Mouse (Mus musculus): ENCODE measurements around the gene Limch1.

The Limch1 gene

DNA sequence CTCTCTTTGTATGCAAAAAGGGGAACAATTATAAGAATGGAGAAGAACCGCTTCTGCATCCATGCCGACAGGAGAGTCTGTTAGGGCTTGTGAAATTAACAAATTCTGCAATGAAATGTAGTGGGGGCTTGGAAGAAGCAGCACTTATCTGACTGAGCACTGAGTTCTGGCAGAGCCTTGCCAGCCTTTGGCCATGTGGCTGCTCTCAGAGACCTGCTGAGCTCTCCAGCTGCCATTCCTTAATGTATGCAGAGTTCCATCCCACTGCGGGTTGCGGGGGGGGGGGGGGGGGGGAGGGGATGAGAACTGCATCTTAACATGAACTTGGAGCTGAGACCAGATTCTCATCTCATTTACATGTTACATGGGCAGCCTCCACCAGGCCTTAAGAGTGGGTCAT is 314.9 kb downstream of the Limch1 start:
- DNase-seq (ENCODE audit: low spot score), result no peak

DNA sequence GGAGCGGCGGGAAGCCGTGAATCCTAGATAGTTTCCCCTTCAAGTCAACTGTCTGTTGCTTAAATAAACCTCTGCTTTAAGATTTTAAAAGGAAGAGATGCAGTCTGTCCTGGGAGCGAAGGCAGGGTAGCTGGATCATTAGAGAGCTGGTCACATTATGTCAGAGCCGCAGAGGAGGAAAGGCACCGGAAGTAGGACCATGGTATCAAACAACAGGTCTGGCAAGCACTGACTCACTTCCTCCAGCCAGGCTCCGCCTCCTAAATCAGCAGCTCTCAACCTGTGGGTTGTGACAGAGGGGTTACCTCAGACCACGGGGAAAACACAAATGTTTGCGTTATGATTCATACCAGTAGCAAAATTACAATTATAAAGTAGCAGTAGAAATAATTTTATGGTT is 318.0 kb downstream of the Limch1 start:
- DNase-seq (ENCODE audit: low spot score), result no peak

DNA sequence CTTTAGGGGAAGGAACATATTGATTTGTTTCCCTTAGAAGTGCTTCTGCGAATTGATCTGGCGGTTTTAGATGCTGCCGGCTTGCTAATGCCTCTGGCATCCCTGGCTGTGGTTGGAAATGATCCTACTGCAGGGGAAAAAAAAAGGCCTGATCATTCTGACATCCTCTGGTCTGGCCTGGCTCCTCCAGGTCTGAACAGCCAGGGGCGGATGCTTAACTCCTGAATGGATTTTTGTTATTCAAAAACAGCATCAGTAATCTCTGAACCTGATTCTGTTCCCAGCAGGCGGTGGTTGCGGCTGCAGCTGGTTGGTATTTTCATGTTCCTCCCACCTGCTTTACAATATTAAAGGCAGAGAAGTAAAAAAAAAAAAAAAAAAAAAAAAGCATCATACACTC is 337.5 kb downstream of the Limch1 start:
- no peak for DNase-seq (ENCODE audit: low spot score)

DNA sequence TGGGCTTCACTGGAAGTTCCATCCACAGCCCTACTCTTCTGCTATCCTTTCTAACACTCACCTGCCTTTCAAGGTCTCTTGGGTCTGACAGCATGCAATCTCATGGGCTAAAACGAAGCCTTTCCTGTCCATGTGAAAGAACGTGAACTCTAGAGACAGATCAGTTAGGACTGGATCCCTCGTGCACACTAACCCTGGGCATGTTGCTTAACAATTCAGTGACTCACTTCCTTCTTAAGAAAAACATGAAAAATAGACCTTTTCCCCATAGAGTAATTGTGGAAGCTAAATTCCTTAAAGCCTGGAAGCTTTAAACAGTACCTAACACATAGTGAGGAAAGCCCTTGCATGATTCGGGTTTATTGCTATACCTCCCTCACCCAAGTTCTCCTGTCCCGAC is 345.2 kb downstream of the Limch1 start:
- no peak for DNase-seq (ENCODE audit: low spot score)

DNA sequence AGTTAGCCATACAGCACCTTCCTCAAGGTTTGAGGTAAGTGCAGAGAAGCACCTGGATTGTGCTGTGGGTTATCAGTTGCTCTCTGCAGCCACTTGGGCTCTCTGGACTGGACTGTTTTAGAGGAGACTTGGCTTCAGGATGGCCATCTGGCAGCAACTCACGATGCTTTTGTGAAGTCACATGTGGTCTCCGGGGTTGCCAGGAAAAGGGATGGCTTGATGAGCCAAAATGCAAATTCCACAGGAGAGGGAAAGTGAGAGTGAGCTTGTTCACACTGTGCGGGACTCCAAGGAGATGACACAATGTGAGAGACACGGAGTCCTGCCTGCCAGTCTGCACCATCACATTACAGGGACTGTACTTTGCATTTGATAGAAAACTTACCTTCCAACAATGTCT is 346.1 kb downstream of the Limch1 start:
- DNase-seq (ENCODE audit: low spot score), result no peak

DNA sequence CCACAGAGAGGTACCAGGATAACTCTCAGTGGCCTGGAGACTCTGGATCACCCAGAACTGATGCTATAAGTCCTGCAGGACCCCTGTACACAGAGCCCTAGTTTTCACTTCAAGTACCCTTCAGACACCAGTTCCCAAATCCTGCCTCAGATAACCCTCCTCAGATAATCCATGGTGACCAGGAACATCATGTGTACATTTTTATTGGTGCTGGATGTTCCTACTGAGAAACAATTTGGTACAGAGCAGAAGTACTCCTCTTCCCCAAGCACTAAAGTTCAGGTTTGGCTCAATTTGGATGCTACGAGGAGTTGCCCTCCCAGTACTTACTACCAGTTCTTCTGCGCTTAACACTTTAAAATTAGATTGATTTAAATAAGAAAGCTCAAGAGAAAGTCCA is 348.4 kb downstream of the Limch1 start:
- DNase-seq (ENCODE audit: low spot score), result no peak

DNA sequence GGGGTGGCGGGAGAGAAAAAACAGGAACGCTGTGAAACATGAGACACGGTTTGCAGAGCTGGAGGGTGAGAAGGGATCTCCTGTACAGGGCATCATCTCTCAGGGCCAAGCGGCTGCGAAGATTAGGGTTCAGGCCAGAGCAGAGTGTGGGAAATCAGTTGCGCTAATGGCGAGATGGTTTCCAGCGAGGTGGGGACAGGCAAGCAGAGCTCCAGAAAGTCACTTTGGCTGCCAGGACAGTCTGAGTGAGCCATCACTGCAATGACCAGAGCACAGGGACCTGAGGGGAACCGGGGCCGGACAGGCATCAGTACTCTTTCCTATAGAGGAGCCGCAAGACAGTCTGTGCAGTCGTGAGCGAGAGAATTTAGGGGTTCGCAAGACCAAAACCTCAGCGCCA is 349.5 kb downstream of the Limch1 start:
- peak; percentile 6 for DNase-seq (ENCODE audit: low spot score)

DNA sequence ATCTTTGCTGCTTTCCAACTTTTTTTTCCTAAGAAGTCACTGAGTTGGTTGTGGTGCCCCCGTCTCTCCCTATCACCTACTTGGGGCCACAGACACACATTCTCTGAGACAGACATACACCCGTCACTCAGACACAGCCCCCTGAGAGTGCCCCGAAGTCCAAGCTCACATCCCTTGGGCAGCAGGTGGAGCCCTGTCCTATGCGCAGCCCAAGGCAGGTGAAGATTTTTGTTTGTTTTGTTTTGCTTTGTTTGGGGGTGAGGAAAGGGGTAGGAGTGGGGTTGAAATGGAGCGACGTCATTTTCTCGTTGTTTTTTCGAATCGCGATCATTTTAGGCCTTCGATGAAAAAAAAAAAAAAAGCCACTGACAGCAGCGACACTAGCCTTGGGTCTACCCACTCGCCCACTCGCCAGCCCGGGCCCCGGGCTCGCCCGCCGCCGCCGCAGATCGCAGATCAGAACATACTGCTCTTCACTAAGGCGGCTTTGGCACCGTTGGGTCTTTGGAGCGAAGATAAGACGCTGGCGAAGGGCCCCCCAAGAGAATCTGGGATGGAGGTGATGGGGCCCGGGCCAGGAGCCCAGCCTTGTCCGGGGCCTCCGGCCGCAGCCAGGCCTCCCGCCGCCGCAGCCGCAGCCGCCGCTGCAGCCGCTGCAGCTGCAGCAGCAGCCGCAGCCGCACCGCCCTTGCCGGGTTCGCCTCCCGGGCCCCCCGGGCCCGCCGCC is 350.2 kb downstream of the Limch1 start:
- DNase-seq (ENCODE audit: low spot score), result peak; percentile 14

DNA sequence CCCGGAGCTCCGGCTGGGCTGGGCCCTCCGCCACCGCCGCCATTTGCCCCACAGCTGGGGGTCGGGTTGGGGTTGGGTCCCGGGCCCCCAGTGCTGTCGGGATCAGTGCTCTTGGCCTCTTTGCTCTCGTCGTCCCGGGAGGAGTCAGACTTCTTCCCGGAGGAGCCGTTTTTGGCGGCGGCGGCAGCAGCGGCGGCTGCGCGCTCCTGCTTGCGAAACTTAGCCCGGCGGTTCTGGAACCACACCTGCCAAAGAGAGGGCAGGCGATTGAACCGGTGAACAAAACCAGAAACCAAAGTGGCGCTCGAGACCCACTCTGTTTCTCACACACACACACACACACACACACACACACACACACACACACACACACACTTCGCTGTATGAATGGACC is 350.7 kb downstream of the Limch1 start:
- DNase-seq (ENCODE audit: low spot score), result peak; percentile 22

DNA sequence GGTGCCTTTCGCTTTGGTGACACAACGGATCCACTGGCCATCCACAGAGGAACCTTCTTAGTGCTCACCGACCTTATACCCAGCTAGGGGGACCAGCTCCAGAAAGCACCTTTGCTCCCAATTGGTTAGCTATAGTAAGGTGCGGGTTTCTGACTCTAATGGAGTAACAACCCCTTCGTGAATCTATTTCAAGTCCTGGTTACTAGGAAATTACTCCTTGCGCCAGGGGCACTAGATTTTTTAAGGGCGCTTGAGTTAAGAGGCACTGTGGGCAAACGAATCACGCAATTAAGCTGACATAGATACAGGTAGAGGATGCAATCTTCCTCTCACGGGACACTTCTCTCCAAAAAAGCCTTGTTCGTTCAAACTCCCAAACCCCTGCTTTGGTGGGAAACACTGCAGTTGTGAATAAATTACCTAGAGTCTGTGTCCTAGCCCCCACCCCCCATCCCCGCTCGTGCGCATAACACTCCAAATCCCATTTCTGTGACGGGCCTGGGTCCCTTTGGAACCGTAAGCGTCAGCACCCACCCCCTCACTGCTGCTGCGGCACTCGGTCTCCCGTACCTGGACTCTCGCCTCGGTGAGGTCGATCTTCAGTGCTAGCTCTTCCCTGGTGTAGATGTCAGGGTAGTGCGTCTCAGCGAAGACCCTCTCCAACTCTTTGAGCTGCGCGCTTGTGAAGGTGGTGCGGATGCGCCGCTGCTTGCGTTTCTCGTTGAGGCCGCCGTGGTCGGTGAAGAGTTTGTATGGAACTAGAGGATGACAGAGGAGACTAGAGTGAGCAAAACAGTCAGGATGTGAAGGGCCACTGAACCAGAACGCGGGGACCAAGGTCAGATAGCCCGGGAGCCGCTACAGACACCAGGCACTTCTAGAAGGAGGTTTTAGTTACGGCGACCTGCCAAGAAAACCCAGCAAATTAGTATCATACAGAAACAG is 351.8 kb downstream of the Limch1 start:
- peak; percentile 15 for DNase-seq (ENCODE audit: low spot score)

DNA sequence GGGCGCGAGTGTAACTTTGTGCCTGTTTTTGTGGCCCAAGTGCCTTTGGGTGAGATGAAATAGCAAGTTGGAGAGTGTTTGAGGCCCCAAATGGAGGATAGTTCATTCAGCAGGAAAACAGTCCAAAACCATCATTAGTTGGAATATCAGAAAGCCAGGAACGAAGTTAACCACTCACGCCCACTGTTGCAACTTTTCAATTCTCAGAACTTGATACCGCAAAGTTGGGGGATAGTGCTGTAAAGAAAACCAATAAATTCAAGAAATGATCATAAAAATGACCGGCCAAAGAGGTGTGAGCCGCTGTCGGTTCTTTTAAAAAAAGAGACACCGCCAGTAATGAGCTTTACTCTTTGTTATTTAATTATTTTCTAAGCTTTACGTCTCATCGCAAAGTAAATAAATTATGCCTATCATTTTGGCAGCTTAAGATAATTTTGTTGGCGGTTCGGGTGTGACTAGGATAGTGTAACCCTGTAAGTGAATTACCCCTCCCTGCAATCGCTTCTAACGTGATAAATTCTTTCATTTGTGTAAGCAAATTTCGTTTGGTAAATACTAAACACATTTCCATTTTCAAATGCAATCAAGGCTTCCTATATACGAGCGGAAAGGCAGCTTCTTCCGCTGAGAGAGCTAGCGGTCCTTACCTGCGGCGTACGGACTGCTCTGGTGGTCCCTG is 352.6 kb downstream of the Limch1 start:
- no peak for DNase-seq (ENCODE audit: low spot score)

DNA sequence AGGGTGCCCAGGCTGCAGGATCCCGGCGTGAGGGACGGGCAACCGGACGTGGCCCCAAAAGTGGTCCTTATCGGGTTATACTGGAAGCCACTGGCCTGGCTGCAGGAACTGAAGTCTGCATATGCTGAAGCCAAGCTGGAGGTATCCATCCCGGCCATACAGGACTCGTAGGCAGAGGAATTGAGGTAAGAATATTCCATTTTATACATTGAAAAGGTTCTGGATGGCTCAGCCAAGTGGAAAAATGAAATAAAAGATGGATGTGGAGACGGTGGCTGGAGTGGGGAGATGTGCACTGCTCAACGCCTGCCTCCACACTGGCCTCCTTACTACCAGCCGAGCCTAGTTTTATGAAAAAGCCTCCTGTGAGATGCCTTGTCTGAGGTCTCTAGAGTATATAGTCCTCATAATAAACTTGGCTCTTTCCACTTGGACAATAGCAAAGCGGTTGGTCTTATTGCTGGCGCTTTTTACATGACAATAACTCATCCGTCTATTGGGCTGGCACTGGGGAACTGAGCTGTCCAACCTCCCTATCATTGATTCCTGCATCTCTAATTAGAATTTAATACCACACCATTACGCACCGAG is 353.2 kb downstream of the Limch1 start, which contains the start of gene Phox2b:
Gene Phox2b (minus strand): TSS at position 569 of the 591 bp plus-strand sequence.
- DNase-seq (ENCODE audit: low spot score), result no peak

DNA sequence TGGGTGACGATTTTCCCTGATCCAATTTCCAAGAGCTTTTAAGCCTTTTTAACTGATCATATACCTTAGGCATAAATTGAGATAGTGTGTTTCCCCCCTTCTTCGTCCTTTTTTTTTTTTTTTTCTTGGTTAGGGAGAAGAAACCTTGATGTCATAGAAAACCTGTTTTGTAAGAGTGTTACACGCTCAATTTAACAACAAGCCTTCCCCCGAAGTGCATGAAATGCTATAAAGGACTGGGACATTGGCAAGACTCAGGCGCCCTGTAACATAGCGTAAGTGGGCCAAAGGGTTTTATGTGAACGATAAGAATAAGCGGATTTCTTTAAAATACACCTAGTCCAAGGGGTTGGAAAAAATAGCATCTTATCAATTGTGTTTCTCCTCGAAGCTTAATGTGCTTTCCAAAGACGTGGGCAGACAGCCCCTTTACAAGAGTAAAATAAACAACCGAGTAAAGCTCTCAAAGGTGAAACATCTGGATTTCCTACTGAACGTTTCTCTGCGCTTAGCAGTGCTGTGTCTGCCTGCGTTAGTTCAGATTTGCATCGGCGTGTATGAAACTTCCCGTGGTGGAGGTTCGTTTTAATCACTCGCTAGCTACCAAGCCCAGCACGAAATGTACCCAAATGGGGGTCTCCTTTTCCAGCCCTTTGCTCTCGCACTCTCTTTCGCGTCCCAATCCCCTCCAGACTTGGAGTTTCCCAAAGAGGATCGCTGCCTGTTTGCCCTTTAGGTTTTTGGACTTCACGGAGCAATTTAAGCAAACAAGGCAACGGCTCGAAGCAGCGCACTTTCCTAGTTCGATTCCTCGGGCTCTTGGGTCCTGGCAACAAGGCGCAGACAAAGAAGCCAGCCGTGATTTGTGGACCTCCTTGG is 354.0 kb downstream of the Limch1 start:
- DNase-seq (ENCODE audit: low spot score), result peak; percentile 11

DNA sequence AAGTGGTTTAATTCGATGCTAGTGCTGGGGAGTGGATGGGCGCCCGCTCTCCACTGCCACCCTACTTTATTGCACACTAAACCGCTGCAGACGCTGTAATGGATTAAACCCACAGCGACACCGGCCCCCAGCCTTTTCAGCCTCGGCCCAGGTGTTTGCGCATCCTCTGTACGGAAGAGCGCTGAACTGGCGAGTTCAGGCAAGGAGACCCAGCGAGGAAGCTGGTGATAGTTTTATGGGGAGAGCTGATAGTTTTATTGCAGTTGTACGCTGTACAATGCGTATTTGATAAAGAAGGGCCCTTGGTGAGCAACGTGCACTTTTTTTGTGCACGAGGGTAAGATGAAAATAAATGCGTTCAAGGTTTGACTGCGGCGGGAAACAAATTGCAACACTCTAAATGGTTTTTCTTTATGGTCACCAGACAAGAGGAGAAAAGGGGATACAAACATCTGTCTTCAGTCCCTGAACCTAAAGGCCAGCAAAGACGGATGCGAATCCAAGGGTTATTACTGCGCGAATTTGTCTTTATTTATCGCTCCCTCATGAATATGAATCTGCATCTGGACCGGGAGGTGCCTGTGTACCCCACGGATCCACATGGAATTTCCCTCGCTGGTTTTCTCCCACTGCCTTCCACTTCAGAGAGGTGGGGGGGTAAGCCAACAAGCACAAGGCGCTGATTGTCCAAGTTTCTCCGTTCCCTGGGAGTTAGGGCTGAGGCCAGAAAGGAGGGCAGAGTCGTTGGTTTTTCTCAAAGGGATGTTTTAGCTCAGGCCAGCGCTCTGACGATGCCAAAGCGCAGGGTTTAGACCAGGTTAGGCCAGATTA is 355.2 kb downstream of the Limch1 start:
- no peak for DNase-seq (ENCODE audit: low spot score)

DNA sequence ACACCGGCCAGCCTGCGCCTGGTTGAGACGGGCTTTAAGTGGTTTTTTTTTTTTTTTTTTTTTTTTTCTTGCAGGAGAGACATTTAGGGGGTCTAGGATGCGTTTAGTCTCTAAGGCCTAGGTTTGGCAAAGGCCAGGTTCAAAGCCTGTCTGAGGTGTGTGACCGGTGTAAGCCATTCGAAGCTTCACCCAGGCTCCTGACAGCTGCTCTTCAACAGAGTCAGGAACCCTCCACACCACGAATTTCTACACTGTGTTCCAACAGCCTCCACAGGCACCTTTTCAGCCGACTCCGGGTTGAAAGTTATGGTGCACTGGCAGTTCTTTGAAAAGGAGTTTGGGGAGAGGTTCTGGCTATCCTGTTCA is 355.8 kb downstream of the Limch1 start:
- DNase-seq (ENCODE audit: low spot score), result no peak

DNA sequence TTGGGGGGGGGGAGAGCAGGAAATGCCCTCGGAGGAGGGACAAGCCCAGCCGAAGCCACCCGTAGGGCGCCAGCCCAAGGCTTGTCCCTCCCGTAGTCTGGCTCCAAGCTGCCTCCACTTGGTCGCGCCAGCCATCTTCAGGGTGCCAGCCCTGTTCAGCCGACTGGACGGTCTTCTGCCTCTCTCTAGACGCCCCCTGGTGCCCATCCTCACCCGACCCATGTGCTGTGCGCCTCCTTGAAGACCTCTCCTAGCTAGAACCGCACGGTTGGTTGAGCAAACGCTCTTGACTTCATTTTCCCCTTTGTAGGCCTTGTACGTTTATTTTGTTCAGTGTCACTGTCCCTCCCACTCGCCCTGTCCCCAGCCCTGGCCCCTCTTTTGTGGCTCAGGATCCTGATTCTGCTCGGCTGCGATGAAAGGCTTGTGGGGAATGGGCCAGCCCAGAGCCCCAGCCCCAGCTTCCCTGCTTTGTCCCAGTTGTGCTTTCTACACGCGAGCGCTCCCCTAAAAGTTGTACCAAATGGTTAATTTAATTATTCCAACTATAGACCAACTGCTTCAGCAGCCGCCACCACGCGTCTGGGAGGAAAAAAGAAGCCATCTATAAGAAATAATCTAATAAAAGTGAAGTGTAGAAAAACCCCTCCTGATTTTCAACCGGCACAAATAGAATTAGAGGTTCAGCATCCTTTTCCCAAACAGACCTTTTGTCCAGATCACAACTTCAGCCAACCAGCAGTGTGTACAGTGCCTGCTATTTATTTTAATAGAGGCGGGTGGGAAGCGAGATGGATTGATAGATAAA is 356.4 kb downstream of the Limch1 start:
- no peak for DNase-seq (ENCODE audit: low spot score)

DNA sequence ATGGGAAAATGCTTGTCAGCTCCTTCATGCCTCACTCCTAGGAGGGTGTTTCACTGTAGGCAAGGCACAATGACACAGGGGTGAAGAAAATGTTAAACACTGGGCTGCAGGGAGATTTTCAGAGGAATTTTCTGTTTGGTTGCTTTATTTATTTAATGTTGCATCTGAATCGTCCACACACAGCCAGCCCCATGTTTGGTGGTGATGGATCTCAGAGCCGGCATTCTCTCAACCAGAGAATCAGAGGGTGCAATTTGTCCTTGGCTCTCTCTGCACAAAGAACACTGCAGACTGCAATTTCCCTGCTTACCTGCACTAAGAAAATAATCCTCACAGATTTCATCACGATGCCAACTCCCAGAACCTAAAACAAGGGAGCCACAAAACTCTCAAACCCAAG is 357.4 kb downstream of the Limch1 start:
- DNase-seq (ENCODE audit: low spot score), result no peak

DNA sequence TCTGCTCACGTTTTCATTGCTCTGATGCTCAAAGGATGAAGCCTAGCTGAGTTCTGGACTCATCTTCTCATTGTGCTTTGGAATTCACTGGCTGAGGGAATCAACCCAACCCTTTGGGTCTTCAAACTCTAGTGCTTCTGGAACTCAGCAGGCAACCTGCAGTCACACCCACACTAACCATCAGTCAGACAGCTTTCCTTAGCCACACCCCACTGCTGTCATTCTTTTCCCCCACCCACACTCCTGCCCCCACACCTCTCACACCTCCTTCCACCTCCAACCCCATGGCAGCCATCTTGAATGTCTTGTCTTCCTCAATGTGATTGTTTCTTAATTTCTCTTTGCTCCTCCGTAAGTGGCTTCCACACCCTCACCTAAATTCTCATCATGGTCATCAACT is 360.6 kb downstream of the Limch1 start:
- no peak for DNase-seq (ENCODE audit: low spot score)

Data from testis, postnatal 14 days (tissue).